Mouse (Mus musculus) heart, adult 8-10 months (tissue): ENCODE measurements at regions not wholly inside any gene's neighbourhood (a gene's known extent, or its start where the extent isn't known, plus 50 kb on each side); places are given as distances from the start of the nearest gene placed in this dataset.

Experiments used
- DNase-seq: peaks from one replicate; pipeline ENCODE4 v3.0.0; 2022; ENCODE audit warnings: low spot score

DNA sequence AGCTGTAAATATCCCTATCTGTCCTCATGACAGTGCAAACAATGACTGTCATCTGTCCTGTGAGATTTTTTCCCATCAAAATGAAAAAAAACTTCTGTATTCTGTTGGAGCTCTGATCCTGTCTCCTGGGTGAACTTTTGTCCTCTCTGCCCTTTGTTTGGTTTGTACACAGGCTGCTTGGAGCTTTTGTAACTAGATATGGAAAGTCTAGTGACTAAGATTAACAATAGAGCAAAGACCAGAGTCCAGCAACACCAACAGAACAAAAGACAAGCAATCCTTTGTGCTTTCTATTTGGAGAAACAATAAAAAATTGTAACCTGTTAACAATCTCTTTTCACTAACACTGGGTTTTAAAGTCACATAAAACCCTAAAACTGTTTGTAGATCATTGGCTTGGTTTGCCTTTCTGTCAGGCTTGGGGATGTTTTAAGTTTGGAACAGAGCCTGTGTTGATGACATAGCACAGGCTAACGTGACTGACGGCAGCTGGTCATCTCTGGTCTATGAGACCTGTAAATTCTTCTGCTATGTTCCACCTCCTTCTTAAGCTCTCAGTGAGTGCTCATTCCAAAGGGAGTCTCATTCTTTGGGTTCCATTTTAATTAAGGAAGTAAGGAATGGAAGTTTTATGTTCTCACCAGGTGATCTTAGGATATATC lies 219.8 kb downstream of the Gm9733 start:
- no peak for DNase-seq

DNA sequence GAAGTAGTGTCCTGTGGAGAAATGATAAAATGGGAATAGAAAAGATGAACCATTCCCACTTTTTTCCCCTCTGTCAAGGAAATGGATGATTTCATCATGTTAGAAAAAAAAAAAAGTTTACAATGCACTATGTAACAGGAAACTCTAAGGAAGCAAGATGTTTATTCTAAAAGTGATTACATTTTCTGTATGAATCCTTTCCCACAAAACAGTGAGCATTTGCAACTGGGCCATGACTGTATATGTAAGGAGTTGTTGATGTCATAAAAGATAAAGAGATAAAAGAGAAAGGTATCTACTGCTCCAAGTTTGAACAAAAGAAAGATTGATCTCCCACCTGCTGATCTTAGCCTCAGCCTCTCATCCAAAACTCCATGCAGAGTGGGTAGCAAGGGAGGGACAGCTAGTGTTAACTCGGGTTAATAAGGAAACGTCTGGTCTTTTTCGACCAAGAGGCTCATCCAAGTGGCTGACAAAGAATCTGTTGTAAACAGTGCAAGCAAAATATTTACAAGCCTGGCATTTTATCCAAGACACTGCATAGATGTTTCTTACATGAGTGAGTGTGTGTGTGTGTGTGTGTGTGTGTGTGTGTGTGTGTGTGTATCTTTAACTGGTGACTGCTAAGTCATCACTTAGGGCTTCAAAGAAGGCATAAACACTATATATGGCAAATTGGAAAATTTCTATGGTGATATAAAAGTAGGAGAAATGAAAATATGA lies 213.3 kb downstream of the Gm9733 start:
- no peak for DNase-seq

DNA sequence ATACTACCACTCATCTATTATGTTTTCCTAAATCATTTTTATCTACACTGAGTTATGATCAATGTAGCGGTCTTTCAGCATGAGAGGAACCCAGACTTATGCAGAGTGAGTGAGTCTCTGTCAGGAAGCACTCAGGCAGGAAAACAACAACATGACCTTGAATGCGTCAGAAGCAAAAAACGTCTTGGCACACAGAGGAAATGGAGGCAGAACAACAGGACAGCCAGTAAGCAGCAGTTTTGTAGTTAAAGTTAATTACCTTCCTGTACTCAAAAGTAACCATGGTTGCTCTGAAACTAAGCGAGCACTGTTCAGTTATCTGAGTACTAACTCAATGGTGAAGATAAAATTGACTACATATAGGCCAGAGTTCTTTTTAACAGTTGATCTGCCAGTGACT lies 205.4 kb downstream of the Gm9733 start:
- no peak for DNase-seq

DNA sequence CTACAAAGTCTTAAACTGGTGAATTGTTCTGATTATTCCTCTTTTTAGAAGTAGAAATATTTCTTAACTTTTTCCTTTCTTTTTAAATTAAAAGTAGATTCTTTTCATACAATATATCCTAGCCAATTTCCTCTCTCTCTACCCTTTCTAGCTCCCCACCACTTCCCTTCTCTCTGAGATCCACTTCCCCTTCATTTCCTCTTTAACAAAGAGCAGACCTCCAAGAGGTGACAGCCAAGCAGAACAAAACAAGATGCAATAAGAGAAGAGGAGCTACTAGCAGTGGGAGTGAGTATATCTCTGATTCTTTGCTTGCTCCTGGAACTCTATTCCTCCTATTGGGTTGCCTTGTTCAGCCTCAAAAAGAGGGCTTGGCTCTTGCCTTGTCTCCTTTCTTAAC lies 203.7 kb downstream of the Gm9733 start:
- no peak for DNase-seq

DNA sequence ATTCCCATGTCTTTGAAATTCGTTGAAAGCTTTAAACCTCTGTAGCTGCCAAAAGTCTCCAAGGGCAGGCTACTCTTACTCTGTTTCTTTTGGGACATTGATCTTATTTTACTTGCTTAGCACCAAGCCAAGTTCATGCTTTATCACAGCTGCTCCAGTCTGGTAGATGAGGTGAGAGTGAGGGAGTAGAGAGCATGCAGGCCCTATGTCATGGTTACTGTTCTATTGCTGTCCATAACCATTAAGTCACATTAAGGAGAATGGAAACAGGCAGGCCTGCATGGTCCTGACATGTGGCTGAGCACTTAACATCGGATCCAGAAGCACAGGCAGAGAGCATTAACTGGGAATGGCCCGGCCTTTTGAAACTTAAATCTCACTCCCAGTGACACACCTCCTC lies 203.1 kb downstream of the Gm9733 start:
- DNase-seq: no peak

DNA sequence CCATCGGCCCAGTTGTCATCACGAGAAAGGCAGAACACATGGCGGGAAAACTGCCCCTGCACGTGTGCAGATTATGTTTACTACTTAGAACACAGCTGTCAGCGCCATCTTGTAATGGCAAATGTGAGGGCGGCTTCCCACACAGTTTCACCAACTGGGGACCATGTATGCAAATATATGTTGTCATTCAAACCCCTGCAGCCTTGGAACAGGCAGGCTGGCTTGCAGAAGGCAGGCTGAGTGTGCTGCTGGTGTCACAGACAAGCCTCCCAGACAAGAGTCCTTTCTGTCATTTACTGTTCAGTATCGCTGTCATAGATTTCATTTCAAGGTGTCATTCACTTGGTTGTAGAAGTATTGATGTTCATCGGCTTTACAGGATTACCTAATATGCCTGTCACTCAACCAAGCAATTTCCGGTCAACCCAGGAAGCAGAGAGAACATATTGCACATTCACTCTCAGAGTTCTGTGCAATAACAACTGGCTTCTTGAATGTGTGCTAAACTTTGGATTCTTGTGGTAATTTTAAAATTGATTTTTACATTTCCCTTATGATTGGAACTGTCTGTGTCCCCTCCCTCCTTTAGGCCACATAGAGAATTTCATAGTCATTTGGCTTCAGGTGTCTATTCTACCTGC lies 202.3 kb downstream of the Gm9733 start:
- DNase-seq: no peak

DNA sequence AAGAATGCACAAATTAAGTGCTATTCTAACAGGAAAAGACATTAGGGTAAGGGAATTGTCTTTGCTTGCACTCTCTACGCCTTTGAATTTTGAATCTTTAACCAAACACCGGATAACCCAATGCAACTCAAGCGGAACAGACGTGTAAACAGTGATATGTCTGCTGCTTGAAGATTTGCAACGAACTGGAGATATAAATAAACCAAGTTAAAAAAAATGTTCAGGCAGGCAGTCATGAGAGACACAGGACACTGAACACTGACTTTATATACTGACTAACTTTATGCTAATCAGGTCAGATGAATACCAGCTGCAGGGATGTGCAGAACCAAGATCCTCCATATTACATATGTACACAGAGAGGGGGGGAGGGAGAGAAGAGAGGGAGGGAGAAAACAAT lies 200.0 kb downstream of the Gm9733 start:
- no peak for DNase-seq

DNA sequence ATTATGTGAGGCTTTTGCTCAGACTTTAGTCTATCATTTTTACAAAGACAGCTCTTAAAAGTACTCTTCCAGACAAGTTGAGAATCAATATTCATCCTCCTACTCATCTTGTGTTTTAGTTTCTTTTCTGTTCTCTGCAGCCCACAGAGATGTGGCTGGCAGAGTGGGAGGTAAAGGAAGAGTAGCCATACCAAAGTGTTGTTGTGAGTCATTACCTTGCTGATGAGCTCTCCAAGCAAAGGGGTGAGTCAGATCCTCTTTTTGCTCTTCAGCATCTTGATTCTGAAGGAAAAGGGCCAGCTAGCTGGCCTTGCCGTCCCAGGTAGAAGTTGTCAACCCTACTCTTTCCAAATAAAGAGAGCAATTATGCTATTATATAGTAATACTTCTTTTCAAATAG lies 192.6 kb downstream of the Gm9733 start:
- DNase-seq: no peak

DNA sequence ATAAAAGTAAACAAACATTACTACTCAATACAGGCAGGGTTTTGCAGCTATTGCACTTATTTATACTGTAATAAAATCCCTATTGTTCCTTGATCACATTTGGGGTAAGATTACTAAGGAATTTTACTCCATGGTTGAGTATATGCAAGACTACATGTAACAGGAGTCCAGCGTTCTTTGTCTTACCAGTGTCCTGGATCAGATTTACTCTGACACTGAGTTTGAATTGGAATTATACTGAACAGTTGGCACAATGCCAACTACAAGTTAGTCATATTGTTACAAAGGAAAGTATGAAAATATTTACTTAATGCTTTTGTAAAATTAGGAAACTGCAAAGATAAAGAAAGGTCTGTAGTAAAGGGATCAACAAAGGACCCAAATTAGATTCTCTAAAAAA lies 178.4 kb downstream of the Gm9733 start:
- DNase-seq: no peak

DNA sequence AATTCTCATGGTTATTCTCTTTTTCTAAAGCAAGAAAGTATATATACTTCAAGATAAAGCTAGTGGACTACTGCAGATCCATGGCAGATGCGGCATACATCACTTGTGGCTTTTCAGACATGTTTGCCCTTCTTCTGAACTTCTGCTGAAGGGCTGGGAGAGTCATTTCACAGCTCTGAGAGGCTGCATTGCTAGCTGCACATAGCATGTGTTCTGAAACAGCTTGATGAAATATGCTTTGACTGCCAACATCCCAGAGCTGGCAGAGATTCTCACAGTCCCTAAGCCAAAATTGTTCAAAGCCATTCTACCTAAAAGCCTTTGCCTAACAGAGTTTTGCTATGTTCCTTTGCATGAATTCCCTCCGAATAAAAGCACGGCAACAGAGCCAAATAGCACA lies 177.9 kb downstream of the Gm9733 start:
- DNase-seq: peak; percentile 51

DNA sequence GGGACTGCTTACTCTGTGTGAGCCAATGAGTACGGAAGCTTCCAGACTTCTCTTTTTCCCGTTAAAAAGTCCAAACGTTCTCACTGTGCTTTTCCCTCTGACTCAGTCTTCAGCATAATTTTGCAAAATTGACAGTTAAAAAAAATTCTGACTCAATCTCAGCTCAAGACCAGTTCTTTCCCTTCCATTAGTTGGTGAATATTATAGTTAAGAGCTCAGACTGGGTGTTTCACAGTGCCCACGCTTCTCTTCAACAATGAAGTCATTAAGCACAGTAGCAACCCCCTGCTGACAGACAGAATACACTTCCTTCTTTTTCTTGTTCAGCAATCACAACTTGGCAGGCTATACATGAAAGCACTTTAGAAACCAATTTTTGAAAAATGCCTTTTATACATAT lies 175.4 kb downstream of the Gm9733 start:
- DNase-seq: no peak

DNA sequence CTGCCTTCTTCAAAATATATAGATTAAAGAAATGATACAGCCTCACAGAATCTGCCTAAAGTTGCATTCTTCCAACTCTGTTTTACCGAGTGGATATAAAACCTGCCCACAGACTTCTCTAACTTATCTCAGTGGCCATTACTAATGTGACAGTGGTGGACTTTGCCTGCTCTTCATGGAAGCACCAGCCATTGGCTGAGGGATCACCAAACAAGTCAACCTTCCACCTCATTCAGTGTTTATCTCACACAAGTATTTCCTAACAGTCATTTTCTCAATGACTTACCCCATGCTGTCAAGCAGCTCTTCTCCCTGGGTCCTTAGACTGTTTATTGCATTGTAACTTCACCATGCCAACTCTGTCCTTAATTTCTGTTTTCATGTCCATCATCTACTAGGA lies 174.3 kb downstream of the Gm9733 start:
- no peak for DNase-seq

DNA sequence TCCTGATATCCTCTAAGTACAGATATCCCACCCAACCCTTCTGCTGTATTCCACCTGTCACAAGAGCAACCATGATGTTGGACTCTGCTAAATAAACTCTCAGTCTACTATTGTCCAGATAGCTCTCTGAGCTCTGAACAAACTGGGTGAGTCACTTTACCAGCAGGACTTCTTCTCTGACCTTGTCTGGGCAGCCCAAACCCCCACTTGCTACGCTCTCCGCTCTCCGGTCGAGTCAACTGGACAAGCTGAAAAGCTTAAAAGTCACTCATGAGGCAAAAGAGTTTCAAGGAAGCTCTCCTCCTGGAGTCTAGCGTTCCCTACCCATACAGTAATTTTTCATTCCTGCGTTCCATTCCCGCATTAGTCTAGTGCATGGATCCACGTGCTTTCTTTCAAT lies 173.2 kb downstream of the Gm9733 start:
- DNase-seq: no peak

DNA sequence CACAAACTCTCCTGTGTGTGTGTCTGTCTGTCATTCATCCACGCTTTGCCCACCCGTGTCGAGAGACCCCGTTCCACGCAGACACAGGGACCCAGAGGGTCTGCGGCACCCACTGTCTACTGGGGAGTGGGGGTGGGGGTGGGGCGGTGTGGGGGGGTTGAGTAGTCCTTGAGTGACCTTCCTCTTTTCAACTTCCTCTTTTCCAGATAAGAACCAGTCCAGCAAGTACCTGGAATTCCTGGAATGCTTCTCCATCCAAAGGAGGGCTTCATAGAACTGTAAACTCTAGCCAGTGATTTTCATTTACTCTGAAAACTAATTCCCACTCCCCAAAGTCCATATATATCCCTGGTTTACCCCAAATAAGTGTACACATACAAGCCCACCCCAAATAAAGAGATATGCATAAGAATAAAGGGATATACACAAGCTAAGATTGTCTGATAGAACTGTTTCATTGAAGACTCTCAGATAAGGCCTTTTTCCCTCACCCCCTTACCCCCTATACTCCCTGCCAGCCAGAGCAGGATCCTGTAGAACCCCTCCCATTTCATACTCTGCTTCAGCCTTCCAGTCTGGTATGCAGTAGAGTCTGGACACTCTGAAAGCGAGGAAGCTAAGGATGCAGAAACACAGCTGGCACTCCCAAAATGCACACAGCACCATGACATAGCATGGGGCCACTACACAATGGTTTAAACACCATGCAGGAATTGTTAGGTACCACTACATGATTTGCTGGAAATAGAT lies 172.0 kb downstream of the Gm9733 start:
- no peak for DNase-seq

DNA sequence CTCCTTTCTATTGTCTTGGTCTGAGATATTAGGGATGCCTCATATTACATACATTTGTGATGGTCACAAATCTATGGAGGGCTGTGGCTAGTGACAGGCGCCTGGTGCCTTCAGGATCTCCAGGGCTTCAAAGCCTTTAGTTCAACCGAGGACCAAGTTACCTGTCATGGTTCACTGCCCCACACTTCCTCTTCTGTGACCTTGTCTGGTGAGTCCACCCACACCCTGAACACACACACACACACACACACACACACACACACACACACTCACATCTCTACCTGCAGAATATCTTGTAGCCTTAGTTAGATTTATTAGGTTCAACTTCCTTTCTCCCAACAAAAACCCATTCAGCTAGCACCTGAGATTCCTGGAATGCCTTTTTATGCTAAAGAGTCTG lies 156.3 kb downstream of the Gm9733 start:
- DNase-seq: no peak

DNA sequence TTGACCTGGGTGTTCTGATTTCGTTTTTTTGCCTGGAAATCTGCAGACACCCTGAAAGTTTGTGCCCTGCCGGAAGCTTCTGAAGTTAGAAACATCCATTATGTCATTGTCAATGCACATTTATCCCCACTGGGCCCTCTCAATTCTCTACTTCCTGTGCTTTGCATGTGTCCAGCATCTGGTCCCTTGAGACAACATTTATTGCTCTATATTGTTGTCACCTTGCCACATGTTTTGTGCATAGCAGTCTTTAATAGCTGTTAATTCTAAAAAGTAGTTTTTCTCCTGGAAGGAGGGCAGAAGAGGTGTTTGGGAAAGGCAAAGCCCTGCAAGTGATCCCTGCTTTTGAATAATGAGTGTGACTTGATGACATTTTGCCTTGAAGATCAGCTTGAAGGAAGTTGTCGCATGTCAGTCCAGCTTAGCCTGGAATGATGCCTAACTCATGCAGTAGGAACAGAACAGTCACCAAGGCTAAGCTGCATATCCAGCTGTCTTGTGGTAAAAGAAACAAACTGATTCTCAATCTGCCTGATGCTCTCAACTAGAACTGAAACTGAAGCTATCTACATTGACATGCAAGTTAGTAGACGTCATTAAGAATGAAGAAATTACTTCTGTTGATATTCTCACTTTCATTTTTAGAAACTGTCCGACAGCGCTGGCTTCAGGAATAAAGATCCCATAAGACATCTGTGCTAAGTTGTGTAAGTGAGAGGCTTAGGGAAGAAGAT lies 152.9 kb downstream of the Gm9733 start:
- no peak for DNase-seq

DNA sequence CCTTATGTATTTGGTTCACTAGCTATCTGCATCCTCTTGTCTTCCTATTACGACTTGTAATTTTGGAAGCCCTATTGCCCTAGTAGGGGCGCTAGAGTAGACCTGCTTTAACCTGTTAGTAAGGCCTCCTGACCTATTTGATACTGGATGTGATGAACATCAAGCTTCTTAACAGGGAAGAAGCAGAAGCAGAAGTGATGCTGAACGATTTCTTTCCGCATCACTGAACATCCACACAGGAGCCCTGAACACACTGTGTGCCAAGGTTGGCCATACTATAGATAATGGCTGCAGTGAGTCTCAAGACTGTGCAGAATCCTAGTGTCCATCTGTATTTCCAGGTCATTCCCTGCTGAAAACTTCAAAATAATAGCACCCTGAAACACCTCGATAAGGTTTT lies 151.0 kb downstream of the Gm9733 start:
- no peak for DNase-seq

DNA sequence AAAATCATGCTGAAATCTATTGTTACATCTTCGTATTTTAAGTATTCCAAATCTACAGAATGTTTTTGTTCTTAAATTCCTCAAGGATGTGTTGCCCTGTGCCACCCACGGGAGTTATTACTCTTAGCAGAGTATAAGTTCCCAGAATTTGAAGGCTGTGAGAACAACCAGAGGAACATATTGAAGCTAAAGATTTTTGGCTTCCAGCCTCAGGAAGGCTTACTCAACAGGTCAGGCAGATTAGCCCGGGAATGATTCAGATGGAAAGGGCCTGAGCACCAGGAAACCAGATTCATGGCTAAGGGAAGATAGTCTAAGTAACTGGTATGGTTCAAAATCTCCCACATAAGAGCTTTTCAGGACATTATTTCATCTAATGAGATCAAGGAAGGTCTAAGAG lies 145.4 kb downstream of the Gm9733 start:
- no peak for DNase-seq

DNA sequence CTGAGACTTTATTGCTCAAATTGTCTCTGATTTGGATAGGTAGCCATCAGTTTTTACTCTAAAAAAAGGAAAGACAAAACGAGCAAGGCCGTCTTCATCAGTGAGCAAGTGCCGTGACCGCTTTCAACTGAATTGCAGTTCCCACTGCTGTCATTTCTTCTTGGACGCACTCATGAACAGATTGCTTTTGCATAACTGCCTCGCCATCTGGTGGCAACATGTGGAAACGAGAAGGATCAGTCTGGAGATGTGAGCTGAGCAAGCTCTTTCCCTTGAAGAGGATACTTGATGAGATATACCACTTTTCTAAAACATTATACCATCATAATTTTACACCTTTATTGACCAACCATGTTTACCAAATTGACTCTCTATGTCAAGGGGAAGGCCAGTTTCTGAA lies 137.7 kb downstream of the Gm9733 start:
- DNase-seq: peak; percentile 53

DNA sequence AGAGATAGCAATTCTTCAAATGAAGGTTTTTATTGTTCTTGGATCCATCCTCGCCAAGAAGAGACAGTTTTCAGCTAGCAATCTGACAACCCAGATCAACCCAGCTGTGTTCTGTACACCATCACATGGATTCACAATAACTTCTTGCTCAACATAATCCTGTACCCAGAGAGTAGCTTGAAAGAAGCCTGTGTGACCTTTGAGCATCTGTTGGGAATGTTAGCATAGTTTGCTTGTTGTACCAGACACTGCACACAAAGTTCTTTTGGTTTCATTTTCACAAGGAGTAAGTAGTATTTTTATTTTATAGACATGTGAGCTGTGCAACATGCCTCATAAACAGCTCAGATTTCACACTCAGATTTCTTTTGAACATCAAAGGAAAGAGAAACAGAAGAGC lies 136.0 kb downstream of the Gm9733 start:
- DNase-seq: no peak

DNA sequence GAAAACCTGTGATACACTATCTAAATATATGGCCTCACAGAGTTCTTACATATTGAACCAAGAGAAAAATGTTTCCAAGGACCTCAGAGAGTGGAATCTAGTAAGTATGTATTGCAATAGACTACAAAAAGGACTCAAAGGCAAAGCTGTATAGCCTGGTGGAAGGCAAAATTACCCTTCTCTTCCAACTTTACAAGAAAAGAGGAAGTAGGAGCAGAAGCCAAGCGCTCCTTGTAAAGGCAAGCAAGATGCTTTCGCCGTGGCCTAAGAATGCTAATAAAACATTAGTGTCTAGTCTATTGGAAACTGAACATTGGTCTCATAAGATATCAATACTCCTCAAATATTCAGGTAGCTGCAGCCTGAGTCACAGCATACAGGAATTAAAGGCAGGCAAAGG lies 134.0 kb downstream of the Gm9733 start:
- no peak for DNase-seq

DNA sequence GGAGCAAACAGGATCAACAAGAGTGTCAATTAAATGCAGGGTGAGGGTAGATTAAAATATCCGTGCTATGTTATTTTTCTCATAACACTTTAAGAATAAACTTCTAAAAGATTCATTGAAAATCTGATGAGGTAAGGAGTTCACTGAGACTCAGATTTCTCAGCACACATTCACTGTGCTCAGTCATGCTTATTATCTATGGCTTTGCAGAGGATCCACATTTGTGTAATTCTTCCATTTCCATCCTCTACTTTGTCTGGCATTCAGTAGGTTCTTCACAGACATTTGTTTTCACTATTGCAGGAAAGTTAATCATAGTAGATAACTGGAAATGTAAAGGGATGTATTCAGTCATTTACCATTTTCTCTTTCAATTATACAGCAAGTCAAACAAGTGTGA lies 131.8 kb downstream of the Gm9733 start:
- DNase-seq: no peak
